Mouse (Mus musculus): ENCODE data around the gene Samd4b. TPM values are rescaled to one million over a fixed set of nuclear protein-coding genes. Genes with fewer than 3 reads are reported as not detected.

Samd4b gene
- polyA plus RNA-seq, 1 experiment from 2014 or later: 34.9 TPM

GRCm38 (mm10) chr7:28558486-28558885 lies 39.5 kb downstream of the Samd4b start:
- Histone ChIP-seq H3K4me2 (replicated peaks; ENCODE audit: low read depth, low read length) (no peak overlapping the region), H3K36me3 (ENCODE audit: control insufficient read depth, insufficient read depth, low read length) (peaks cover 44% of the 10 kb centered on the region), H3K9ac (ENCODE audit: low read depth, low read length) (no peak overlapping the region), H3K4me3 (ENCODE audit: low read length) (no peak overlapping the region), H3K4me1 (ENCODE audit: control insufficient read depth, insufficient read depth, low read length) (0 out of 2 replicates have a peak, but pooled peaks cover 4% of the 10 kb centered on the region), H3K9me3 (ENCODE audit: control insufficient read depth, low read length) (no peaks in the 10 kb centered on the region), H3K27me3 (ENCODE audit: control insufficient read depth, insufficient read depth, low read length) (no peaks in the 10 kb centered on the region), H3K27ac (ENCODE audit: low read depth, low read length) (no peak overlapping the region)
- ATAC-seq (ENCODE audit: low FRiP score, low TSS enrichment): peak; percentile 29; the same call in 1 of the 2 replicates
- WGBS: 46% methylated on average over 4 of the region's 4 CpGs

- ATAC-seq (ENCODE audit: low FRiP score, low TSS enrichment): no peak
- Histone ChIP-seq H3K4me3 (ENCODE audit: low read length) (no peak overlapping the region), H3K9me3 (ENCODE audit: control insufficient read depth, low read length) (no peaks in the 10 kb centered on the region; the same call in 1 of the 2 replicates), H3K9ac (ENCODE audit: low read depth, low read length) (no peak overlapping the region), H3K4me2 (replicated peaks; ENCODE audit: low read depth, low read length) (no peak overlapping the region), H3K27ac (ENCODE audit: low read depth, low read length) (no peak overlapping the region), H3K36me3 (ENCODE audit: control insufficient read depth, insufficient read depth, low read length) (peaks cover 37% of the 10 kb centered on the region), H3K27me3 (ENCODE audit: control insufficient read depth, insufficient read depth, low read length) (no peaks in the 10 kb centered on the region), H3K4me1 (ENCODE audit: control insufficient read depth, insufficient read depth, low read length) (0 out of 2 replicates have a peak, but pooled peaks cover 4% of the 10 kb centered on the region)
- 73% methylated on average over 6 of the region's 6 CpGs for WGBS
Measured at GRCm38 (mm10) chr7:28557708-28558107, 40.2 kb downstream of the Samd4b start.

DNA sequence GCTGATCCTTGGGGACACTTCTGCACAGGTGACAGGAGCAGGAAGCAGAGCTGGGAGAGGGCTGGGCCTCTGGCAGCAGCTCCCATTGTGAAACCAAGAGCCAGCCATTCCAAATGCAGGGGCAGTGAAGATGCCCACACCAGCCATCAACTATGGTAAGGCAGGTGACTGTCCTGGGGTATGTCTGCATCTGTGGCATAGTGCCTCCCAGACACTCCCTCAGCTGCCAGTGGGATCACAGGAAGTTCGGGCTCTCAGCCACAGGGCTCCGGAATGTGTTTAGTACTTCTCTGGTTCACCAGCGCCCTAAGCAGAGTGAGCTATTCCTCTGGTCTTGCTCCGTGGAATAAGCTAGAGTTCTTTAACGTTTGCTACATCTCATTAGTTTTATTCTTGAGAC lies 40.9 kb downstream of the Samd4b start:
- Histone ChIP-seq H3K4me3 (ENCODE audit: low read length) (no peak overlapping the region), H3K9ac (ENCODE audit: low read depth, low read length) (no peak overlapping the region), H3K27me3 (ENCODE audit: control insufficient read depth, insufficient read depth, low read length) (no peaks in the 10 kb centered on the region), H3K4me1 (ENCODE audit: control insufficient read depth, insufficient read depth, low read length) (0 out of 2 replicates have a peak, but pooled peaks cover 4% of the 10 kb centered on the region), H3K9me3 (ENCODE audit: control insufficient read depth, low read length) (no peaks in the 10 kb centered on the region; the same call in 1 of the 2 replicates), H3K36me3 (ENCODE audit: control insufficient read depth, insufficient read depth, low read length) (peaks cover 30% of the 10 kb centered on the region), H3K4me2 (replicated peaks; ENCODE audit: low read depth, low read length) (no peak overlapping the region), H3K27ac (ENCODE audit: low read depth, low read length) (no peak overlapping the region)
- 57% methylated on average over 5 of the region's 5 CpGs for WGBS
- no peak for ATAC-seq (ENCODE audit: low FRiP score, low TSS enrichment)

- 14% methylated on average over 5 of the region's 5 CpGs for WGBS
Measured at GRCm38 (mm10) chr7:28555939-28556535, 41.9 kb downstream of the Samd4b start.

DNA sequence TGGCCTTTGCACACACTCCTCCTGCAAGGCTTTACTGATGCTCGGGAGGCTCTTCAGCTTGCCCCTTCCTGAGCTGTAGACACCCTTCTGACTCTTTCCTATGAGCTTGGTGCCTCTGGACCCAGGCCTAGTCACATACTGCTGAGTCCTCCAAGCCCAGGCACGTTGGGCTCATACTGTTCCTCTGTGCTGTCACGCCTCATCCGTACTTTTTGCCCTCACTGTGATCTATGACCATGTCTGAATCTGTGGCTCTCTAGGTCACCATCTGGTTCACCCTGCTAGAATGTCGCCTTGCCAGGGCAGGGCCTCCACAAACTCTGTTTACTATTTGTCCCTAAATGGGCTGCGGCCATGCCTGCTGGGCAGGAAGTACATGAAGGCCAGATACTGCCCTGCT lies 44.9 kb downstream of the Samd4b start:
- H3K36me3 ChIP-seq (ENCODE audit: control insufficient read depth, insufficient read depth, low read length): peaks cover 4% of the 10 kb centered on the region; the same call in 1 of the 2 replicates
- no peaks in the 10 kb centered on the region; the same call in 1 of the 2 replicates for H3K9me3 ChIP-seq (ENCODE audit: control insufficient read depth, low read length)
- 0 out of 2 replicates have a peak, but pooled peaks cover 4% of the 10 kb centered on the region for H3K4me1 ChIP-seq (ENCODE audit: control insufficient read depth, insufficient read depth, low read length)
- ATAC-seq (ENCODE audit: low FRiP score, low TSS enrichment): no peak
- no peak overlapping the region for H3K27ac ChIP-seq (ENCODE audit: low read depth, low read length)
- H3K4me3 ChIP-seq (ENCODE audit: low read length): no peak overlapping the region
- H3K27me3 ChIP-seq (ENCODE audit: control insufficient read depth, insufficient read depth, low read length): no peaks in the 10 kb centered on the region
- no peak overlapping the region for H3K9ac ChIP-seq (ENCODE audit: low read depth, low read length)
- no peak overlapping the region for H3K4me2 ChIP-seq (replicated peaks; ENCODE audit: low read depth, low read length)
- WGBS: 86% methylated on average over 6 of the region's 6 CpGs

More at GRCm38 (mm10) chr7:28555939-28556535, 41.9 kb downstream of the Samd4b start:
- Histone ChIP-seq H3K9ac (ENCODE audit: low read depth, low read length) (no peak overlapping the region), H3K27ac (ENCODE audit: low read depth, low read length) (no peak overlapping the region), H3K4me3 (ENCODE audit: low read length) (no peak overlapping the region), H3K4me1 (ENCODE audit: control insufficient read depth, insufficient read depth, low read length) (0 out of 2 replicates have a peak, but pooled peaks cover 4% of the 10 kb centered on the region), H3K4me2 (replicated peaks; ENCODE audit: low read depth, low read length) (no peak overlapping the region), H3K36me3 (ENCODE audit: control insufficient read depth, insufficient read depth, low read length) (peaks cover 26% of the 10 kb centered on the region), H3K27me3 (ENCODE audit: control insufficient read depth, insufficient read depth, low read length) (no peaks in the 10 kb centered on the region), H3K9me3 (ENCODE audit: control insufficient read depth, low read length) (no peaks in the 10 kb centered on the region; the same call in 1 of the 2 replicates)
- ATAC-seq (ENCODE audit: low FRiP score, low TSS enrichment): no peak

GRCm38 (mm10) chr7:28547628-28548027 lies 50.3 kb downstream of the Samd4b start:
- Histone ChIP-seq H3K36me3 (ENCODE audit: control insufficient read depth, insufficient read depth, low read length) (no peaks in the 10 kb centered on the region), H3K9ac (ENCODE audit: low read depth, low read length) (no peak overlapping the region), H3K27ac (ENCODE audit: low read depth, low read length) (no peak overlapping the region), H3K9me3 (ENCODE audit: control insufficient read depth, low read length) (no peaks in the 10 kb centered on the region), H3K4me3 (ENCODE audit: low read length) (no peak overlapping the region), H3K4me2 (replicated peaks; ENCODE audit: low read depth, low read length) (peak overlapping the region; percentile 47; the same call in 1 of the 2 replicates), H3K4me1 (ENCODE audit: control insufficient read depth, insufficient read depth, low read length) (peaks cover 16% of the 10 kb centered on the region), H3K27me3 (ENCODE audit: control insufficient read depth, insufficient read depth, low read length) (peaks cover 32% of the 10 kb centered on the region)
- no peak for ATAC-seq (ENCODE audit: low FRiP score, low TSS enrichment)
- WGBS: 76% methylated on average over 7 of the region's 7 CpGs

DNA sequence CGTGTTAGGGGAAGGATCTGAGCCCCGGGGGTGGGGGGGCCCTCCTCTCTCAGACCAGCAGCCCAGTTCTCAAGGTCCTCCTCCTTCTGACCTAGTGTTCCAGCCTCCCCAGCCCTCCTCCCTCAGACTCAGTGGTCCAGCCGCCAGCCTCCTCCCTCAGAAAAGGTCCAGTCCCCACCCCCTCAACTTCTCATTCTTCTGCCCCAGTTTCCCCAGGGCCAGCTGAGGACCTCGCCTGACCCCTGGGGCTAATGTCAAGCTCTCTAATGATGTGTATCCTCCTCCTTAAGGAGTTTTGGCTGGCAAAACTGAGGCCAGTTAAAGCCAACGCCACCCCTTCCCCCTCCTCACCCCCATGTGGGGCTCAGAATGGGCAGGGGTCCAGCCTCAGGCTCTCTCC lies 50.8 kb downstream of the Samd4b start, which contains the start of gene Nccrp1:
Nccrp1 (minus strand) TSS at position 101 of the 400 bp plus-strand sequence.
- Histone ChIP-seq H3K4me2 (replicated peaks; ENCODE audit: low read depth, low read length) (peak within 1 kb of the TSS; percentile 47), H3K4me1 (ENCODE audit: control insufficient read depth, insufficient read depth, low read length) (peaks cover 16% of the 10 kb centered on the region), H3K4me3 (ENCODE audit: low read length) (peak within 1 kb of the TSS; percentile 23), H3K36me3 (ENCODE audit: control insufficient read depth, insufficient read depth, low read length) (no peaks in the 10 kb centered on the region), H3K27ac (ENCODE audit: low read depth, low read length) (no peak within 1 kb of the TSS), H3K9ac (ENCODE audit: low read depth, low read length) (0 out of 2 replicates have a peak within 1 kb of the TSS, but pooled peaks have one; percentile 18), H3K9me3 (ENCODE audit: control insufficient read depth, low read length) (no peaks in the 10 kb centered on the region), H3K27me3 (ENCODE audit: control insufficient read depth, insufficient read depth, low read length) (peaks cover 32% of the 10 kb centered on the region)
- ATAC-seq (ENCODE audit: low FRiP score, low TSS enrichment): no peak
- WGBS: 3% methylated on average over 4 of the region's 5 CpGs

- WGBS: 2% methylated on average over 22 of the region's 22 CpGs
- H3K27me3 ChIP-seq (ENCODE audit: control insufficient read depth, insufficient read depth, low read length): peaks cover 32% of the 10 kb centered on the region
- 0 out of 2 replicates have a peak overlapping the region, but pooled peaks have one; percentile 18 for H3K9ac ChIP-seq (ENCODE audit: low read depth, low read length)
- no peak for ATAC-seq (ENCODE audit: low FRiP score, low TSS enrichment)
- no peak overlapping the region for H3K27ac ChIP-seq (ENCODE audit: low read depth, low read length)
- H3K36me3 ChIP-seq (ENCODE audit: control insufficient read depth, insufficient read depth, low read length): no peaks in the 10 kb centered on the region
- H3K4me2 ChIP-seq (replicated peaks; ENCODE audit: low read depth, low read length): peak overlapping the region; percentile 47
- H3K4me3 ChIP-seq (ENCODE audit: low read length): peak overlapping the region; percentile 23
- H3K9me3 ChIP-seq (ENCODE audit: control insufficient read depth, low read length): no peaks in the 10 kb centered on the region
- peaks cover 16% of the 10 kb centered on the region for H3K4me1 ChIP-seq (ENCODE audit: control insufficient read depth, insufficient read depth, low read length)
Measured at GRCm38 (mm10) chr7:28546649-28547048, 51.3 kb downstream of the Samd4b start.

GRCm38 (mm10) chr7:28545891-28546210 lies 52.1 kb downstream of the Samd4b start:
- H3K36me3 ChIP-seq (ENCODE audit: control insufficient read depth, insufficient read depth, low read length): no peaks in the 10 kb centered on the region
- peaks cover 16% of the 10 kb centered on the region for H3K4me1 ChIP-seq (ENCODE audit: control insufficient read depth, insufficient read depth, low read length)
- H3K9me3 ChIP-seq (ENCODE audit: control insufficient read depth, low read length): no peaks in the 10 kb centered on the region
- peaks cover 32% of the 10 kb centered on the region for H3K27me3 ChIP-seq (ENCODE audit: control insufficient read depth, insufficient read depth, low read length)
- no peak for ATAC-seq (ENCODE audit: low FRiP score, low TSS enrichment)
- H3K4me2 ChIP-seq (replicated peaks; ENCODE audit: low read depth, low read length): no peak overlapping the region
- no peak overlapping the region for H3K4me3 ChIP-seq (ENCODE audit: low read length)
- H3K9ac ChIP-seq (ENCODE audit: low read depth, low read length): no peak overlapping the region
- no peak overlapping the region for H3K27ac ChIP-seq (ENCODE audit: low read depth, low read length)
- 48% methylated on average over 7 of the region's 7 CpGs for WGBS
